Mouse (Mus musculus) frontal cortex, postnatal 14 days (tissue): ENCODE data around the gene Catsperb.
"Not testable (repeated sequence)": the region's sequence is repeated elsewhere in the genome, so short reads cannot be mapped to it uniquely, and the experiment has no call there.

Experiments used
- DNase-seq, 2 experiments: peaks; one replicate each; pipeline ENCODE4 v3.0.0; 2022; ENCODE audit warnings: low spot score in 2 of 2

Catsperb gene

GRCm38 (mm10) chr12:101404353-101404752 lies at the start of gene Catsperb:
Gene Catsperb, plus strand, starts transcription at chr12:101404653.
- DNase-seq, result not testable (repeated sequence)

GRCm38 (mm10) chr12:101361468-101361867 lies 43.0 kb upstream of the Catsperb start:
- DNase-seq, result not testable (repeated sequence)

GRCm38 (mm10) chr12:101381460-101381859 lies 23.0 kb upstream of the Catsperb start:
- not testable (repeated sequence) for DNase-seq

DNA sequence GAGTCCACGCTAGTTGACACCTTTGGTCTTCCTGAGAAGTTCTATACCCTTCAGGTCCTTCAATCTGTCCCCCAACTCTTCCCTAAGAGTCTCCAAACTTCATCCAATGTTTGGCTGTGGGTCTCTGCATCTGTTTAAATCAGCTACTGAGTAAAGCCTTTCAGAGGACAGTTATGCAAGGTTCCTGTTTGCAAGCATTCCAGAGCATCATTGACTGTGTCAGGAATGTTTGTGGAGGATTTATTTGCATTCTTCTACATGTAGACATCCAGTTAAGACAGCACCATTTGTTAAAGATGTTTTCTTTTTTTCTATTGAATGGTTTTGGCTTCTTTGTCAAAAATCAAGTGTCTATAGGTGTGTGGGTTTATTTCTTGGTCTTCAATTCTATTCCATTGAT lies 21.7 kb downstream of the Catsperb start:
- DNase-seq, result no peak

- no peak for DNase-seq
These were observed 57.6 kb downstream of the Catsperb start for GRCm38 (mm10) chr12:101462051-101462450.

DNA sequence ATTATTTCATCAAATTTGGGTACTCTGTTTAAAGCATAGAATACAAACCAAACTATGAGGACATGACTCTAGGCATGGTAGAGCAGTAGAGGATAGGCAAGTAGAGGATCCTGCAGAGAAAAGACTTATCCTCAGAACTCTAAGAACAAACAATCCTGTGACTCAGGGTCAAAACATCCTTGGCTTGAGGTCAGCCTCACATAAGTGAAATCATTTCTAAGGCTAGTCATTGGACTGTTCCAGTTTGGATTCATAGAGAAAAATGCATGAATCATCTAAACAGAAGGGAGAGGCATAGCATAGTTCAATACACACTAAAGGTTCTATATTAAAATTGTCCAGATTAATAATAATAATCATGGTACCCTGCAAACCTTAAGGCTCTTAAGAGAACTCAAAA lies 79.1 kb downstream of the Catsperb start:
- DNase-seq, result no peak

GRCm38 (mm10) chr12:101511326-101511725 lies 106.9 kb downstream of the Catsperb start:
- DNase-seq, result not testable (repeated sequence)

DNA sequence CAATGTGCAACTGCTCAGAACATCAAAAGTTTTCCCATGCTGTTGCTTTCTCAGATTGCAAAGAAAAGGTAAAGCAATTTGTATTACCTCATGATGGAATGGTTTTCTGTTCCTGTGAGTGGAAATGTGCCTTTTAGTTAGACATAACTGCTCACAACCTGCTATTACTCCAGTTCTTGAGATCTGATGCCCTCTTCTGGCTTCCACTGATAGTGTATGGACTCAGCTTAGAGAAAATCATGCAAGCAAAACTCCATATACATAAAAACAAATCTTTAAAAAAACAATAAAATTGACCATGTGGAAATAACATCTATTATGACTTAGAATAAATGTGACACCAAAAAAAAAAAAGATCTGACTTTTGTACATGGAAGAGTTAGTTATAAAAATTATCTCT lies 202.2 kb downstream of the Catsperb start:
- DNase-seq, result not testable (repeated sequence)

- no peak for DNase-seq
These were observed 228.7 kb downstream of the Catsperb start for GRCm38 (mm10) chr12:101633137-101633536.

- no peak for DNase-seq
These were observed 263.0 kb downstream of the Catsperb start for GRCm38 (mm10) chr12:101667502-101667901.
